Mouse (Mus musculus) heart, embryonic 16.5 days (tissue): ENCODE measurements around the gene Acsm1. TPM values are rescaled to one million over a fixed set of nuclear protein-coding genes. Genes with fewer than 3 reads are reported as not detected.

ENCODE experiments used
- ATAC-seq: fragments of 200-750 bp; cut with Nextera tagmentation; replicated peaks from 2 replicates; pipeline ENCODE4 v1.8.0; 2017; ENCODE audit warnings: moderate number of reproducible peaks; ENCODE audit not compliant: insufficient read depth, low FRiP score; ENCODE audit errors: extremely low read depth
- H3K27ac ChIP-seq: fragments of 300-500 bp; sonication (generic); 2 replicates; pipeline ENCODE4 v1.5.1; 2014; ENCODE audit warnings: mild to moderate bottlenecking, low read length, control low read depth, moderate library complexity
- H3K27me3 ChIP-seq: fragments of 300-500 bp; sonication (generic); 2 replicates; pipeline ENCODE4 v1.6.1; 2014; ENCODE audit warnings: low read length, mixed read lengths; ENCODE audit not compliant: control insufficient read depth, insufficient read depth
- H3K36me3 ChIP-seq: fragments of 300-500 bp; sonication (generic); 2 replicates; pipeline ENCODE4 v1.6.1; 2014; ENCODE audit not compliant: control insufficient read depth, insufficient read depth
- H3K4me1 ChIP-seq: fragments of 300-500 bp; sonication (generic); 2 replicates; pipeline ENCODE4 v1.6.1; 2014; ENCODE audit warnings: low read length, mixed read lengths; ENCODE audit not compliant: control insufficient read depth, insufficient read depth
- H3K4me2 ChIP-seq: fragments of 300-500 bp; sonication (generic); 2 replicates; pipeline ENCODE4 v1.6.1; 2014; ENCODE audit warnings: low read depth, mild to moderate bottlenecking, control low read depth, low read length
- H3K4me3 ChIP-seq: fragments of 300-500 bp; sonication (generic); 2 replicates; pipeline ENCODE4 v1.5.1; 2014; ENCODE audit warnings: mild to moderate bottlenecking, control low read depth, low read length
- H3K9ac ChIP-seq: fragments of 300-500 bp; sonication (generic); 2 replicates; pipeline ENCODE4 v1.6.1; 2014; ENCODE audit warnings: low read length, control low read depth
- H3K9me3 ChIP-seq: fragments of 300-500 bp; sonication (generic); replicated peaks from 2 replicates; pipeline ENCODE4 v1.6.1; 2016; ENCODE audit warnings: low read length; ENCODE audit not compliant: control insufficient read depth
- WGBS: fragments of 180-500 bp; shearing (Covaris S2); extraction: QIAGEN DNeasy Blood & Tissue Kit; methylation state at CpG from one replicate; pipeline ENCODE4 v1.1.7; 2014; 5-methylcytosine and 5-hydroxymethylcytosine counted together
- polyA plus RNA-seq: library from polyadenylated mRNA; unstranded; fragments of >200 nt; fragmentation: Nextera tagmentation; extraction: Ambion mirVana; gene quantifications from 2 replicates; pipeline ENCODE4 v1.2.1, GENCODE M21; 2015

Gene Acsm1
- polyA plus RNA-seq, 1 experiment from 2014 or later, result 0.26 TPM

GRCm38 (mm10) chr7:119601954-119602317, 4.9 kb upstream of the Acsm1 start:
- H3K27me3 ChIP-seq, result no peaks in the 10 kb centered on the region
- ATAC-seq, result no peak
- H3K36me3 ChIP-seq, result no peaks in the 10 kb centered on the region
- H3K4me2 ChIP-seq, result no peak overlapping the region
- no peak overlapping the region for H3K4me3 ChIP-seq
- no peak overlapping the region for H3K27ac ChIP-seq
- no peaks in the 10 kb centered on the region for H3K9me3 ChIP-seq
- H3K4me1 ChIP-seq, result no peaks in the 10 kb centered on the region
- WGBS, result 31% methylated on average over 1 of the region's 1 CpGs
- H3K9ac ChIP-seq, result no peak overlapping the region

- H3K4me2 ChIP-seq, result no peak overlapping the region
- no peak overlapping the region for H3K9ac ChIP-seq
- no peak overlapping the region for H3K27ac ChIP-seq
- H3K9me3 ChIP-seq, result no peaks in the 10 kb centered on the region
- no peak for ATAC-seq
- no peaks in the 10 kb centered on the region for H3K27me3 ChIP-seq
- WGBS, result 69% methylated on average over 2 of the region's 2 CpGs
- no peak overlapping the region for H3K4me3 ChIP-seq
- no peaks in the 10 kb centered on the region for H3K36me3 ChIP-seq
- H3K4me1 ChIP-seq, result no peaks in the 10 kb centered on the region
Observed at GRCm38 (mm10) chr7:119604903-119605483, 1.8 kb upstream of the Acsm1 start.

DNA sequence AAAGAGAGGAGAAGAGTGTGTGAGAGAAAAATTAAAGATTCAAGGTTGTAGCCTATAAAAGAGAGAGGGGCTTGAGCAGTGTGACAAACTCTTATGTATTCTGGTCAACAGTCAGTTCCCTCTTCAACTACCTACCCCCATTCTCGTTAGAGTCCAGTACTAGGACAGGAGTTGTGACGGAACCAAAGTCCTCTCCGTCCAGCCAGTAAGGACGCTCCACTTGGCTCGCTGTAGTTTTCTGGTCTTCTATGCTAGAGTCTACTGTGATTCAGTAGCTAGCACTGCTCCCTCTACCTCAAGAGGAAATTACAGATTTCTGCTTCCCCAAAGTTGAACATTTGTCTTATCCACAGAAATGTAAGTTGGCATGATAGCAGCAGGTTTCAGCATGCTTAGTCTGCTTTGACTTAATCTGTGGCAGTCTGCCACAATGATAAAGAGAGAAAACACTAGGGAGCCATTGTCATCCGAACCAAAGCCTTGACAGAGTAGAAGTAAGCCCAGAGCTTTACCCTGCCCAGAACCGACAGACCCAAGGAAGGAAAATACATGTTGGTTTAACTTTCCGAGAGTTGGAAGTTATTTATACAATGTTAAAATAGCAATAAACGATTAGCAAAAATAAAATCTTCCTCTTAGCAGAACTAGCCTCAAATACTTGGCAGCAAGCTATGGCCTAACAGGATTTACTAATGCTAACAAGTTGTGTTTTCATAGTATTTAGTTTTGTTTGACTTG, 731 bp upstream of the Acsm1 start:
- Histone ChIP-seq H3K27me3 (no peaks in the 10 kb centered on the region), H3K27ac (no peak overlapping the region), H3K4me1 (no peaks in the 10 kb centered on the region), H3K4me3 (no peak overlapping the region), H3K9ac (no peak overlapping the region), H3K9me3 (no peaks in the 10 kb centered on the region), H3K4me2 (no peak overlapping the region), H3K36me3 (no peaks in the 10 kb centered on the region)
- WGBS, result 64% methylated on average over 9 of the region's 9 CpGs
- no peak for ATAC-seq

DNA sequence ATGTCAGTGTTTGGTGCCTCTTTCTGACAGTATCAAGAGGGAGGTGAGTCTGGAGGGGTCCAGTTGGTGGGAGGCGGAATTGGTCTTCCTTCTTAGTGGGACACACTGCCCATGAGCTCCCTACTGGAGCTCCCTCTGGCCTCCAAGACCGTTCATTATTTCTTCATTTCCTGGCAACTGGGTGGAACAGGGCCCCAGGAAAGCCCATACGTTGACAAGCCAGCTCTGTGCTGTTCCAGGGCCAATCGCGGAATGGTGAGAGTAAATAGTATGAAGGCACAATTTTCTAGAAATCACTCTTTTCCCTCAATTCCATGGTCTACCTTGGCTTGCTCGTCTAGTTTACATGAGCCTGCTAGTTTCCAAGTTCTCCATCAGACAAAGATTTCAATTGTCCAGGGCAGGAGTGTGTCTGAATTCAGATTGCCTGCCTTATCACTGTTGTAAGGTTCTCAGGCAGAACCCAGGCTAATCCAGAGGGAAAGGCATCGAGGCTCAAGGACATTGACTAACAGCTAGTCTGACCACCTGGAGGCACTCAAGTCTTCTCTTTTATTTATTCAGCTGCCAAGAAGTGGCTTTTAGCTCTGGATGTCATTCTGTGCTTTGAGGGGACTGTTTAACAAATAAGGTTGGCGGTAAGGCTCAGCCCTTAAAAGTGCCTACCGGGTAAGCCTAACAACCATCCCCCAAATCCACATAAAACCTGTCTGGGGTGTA, 1.1 kb downstream of the Acsm1 start:
- Histone ChIP-seq H3K36me3 (no peaks in the 10 kb centered on the region), H3K4me1 (no peaks in the 10 kb centered on the region), H3K9me3 (no peaks in the 10 kb centered on the region), H3K4me3 (no peak overlapping the region), H3K27ac (no peak overlapping the region), H3K9ac (no peak overlapping the region), H3K4me2 (no peak overlapping the region), H3K27me3 (no peaks in the 10 kb centered on the region)
- no peak for ATAC-seq
- WGBS, result 66% methylated on average over 9 of the region's 9 CpGs

GRCm38 (mm10) chr7:119616531-119616930, 9.7 kb downstream of the Acsm1 start:
- no peak for ATAC-seq
- Histone ChIP-seq H3K9ac (no peak overlapping the region), H3K4me3 (no peak overlapping the region), H3K36me3 (no peaks in the 10 kb centered on the region), H3K27ac (no peak overlapping the region), H3K4me1 (no peaks in the 10 kb centered on the region), H3K4me2 (no peak overlapping the region), H3K27me3 (no peaks in the 10 kb centered on the region), H3K9me3 (no peaks in the 10 kb centered on the region)
- 31% methylated on average over 1 of the region's 1 CpGs for WGBS

GRCm38 (mm10) chr7:119617593-119617992, 10.8 kb downstream of the Acsm1 start:
- Histone ChIP-seq H3K4me2 (no peak overlapping the region), H3K9ac (no peak overlapping the region), H3K9me3 (no peaks in the 10 kb centered on the region), H3K4me3 (no peak overlapping the region), H3K27me3 (no peaks in the 10 kb centered on the region), H3K4me1 (no peaks in the 10 kb centered on the region), H3K36me3 (no peaks in the 10 kb centered on the region), H3K27ac (no peak overlapping the region)
- 73% methylated on average over 6 of the region's 6 CpGs for WGBS
- no peak for ATAC-seq

DNA sequence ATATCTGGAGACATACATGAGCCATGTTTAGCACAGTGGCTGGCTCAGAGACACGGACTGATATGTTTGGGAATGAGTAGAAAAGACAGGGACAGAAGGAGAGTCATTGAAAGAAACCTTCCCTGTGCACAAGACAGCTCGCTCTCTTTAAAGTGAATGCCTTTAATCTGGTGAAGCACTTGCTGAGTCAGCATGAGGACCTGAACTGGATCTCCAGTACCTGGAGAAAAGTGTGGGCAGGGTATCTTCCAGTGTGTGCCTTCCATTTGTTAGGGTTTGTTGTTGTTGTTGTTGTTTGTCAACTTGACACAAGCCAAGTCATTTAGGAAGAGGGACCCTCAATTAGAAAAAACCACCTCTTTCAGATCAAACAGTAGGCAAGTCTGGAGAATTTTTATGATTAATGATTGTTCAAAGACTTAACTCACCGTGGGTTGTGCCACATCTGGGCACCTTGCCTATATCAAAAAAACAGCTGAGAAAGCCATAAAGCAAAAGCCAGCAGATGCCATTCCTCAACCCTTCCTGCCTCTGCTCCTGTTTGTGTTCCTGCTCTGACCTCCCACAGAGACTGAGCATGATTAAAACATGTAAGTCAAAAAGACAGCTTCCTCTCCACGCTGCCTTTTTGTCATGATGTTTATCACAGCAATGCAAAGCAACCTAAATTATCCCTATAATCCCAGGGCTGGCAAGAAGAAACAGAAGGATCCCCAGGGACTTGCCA, 11.5 kb downstream of the Acsm1 start:
- no peaks in the 10 kb centered on the region for H3K4me1 ChIP-seq
- no peaks in the 10 kb centered on the region for H3K36me3 ChIP-seq
- H3K4me2 ChIP-seq, result no peak overlapping the region
- H3K27me3 ChIP-seq, result no peaks in the 10 kb centered on the region
- H3K4me3 ChIP-seq, result no peak overlapping the region
- no peaks in the 10 kb centered on the region for H3K9me3 ChIP-seq
- no peak overlapping the region for H3K27ac ChIP-seq
- 57% methylated on average over 4 of the region's 4 CpGs for WGBS
- H3K9ac ChIP-seq, result no peak overlapping the region
- ATAC-seq, result no peak

- Histone ChIP-seq H3K9ac (no peak overlapping the region), H3K4me3 (no peak overlapping the region), H3K4me2 (no peak overlapping the region), H3K27me3 (no peaks in the 10 kb centered on the region), H3K4me1 (no peaks in the 10 kb centered on the region), H3K36me3 (no peaks in the 10 kb centered on the region), H3K27ac (no peak overlapping the region), H3K9me3 (no peaks in the 10 kb centered on the region)
- ATAC-seq, result no peak
Observed at GRCm38 (mm10) chr7:119620157-119620556, 13.3 kb downstream of the Acsm1 start.

- Histone ChIP-seq H3K9me3 (no peaks in the 10 kb centered on the region), H3K36me3 (no peaks in the 10 kb centered on the region), H3K4me1 (no peaks in the 10 kb centered on the region), H3K9ac (no peak overlapping the region), H3K4me3 (no peak overlapping the region), H3K27me3 (no peaks in the 10 kb centered on the region), H3K27ac (no peak overlapping the region), H3K4me2 (no peak overlapping the region)
- ATAC-seq, result no peak
Observed at GRCm38 (mm10) chr7:119638773-119639172, 31.9 kb downstream of the Acsm1 start.
